Mouse (Mus musculus): ENCODE results near the gene 1600012H06Rik. TPM values are rescaled to one million over a fixed set of nuclear protein-coding genes. Genes with fewer than 3 reads are reported as not detected.
"Not testable (repeated sequence)": the region's sequence is repeated elsewhere in the genome, so short reads cannot be mapped to it uniquely, and the experiment has no call there.

The 1600012H06Rik gene
- polyA plus RNA-seq, 1 experiment from 2014 or later = 48.2 TPM

DNA sequence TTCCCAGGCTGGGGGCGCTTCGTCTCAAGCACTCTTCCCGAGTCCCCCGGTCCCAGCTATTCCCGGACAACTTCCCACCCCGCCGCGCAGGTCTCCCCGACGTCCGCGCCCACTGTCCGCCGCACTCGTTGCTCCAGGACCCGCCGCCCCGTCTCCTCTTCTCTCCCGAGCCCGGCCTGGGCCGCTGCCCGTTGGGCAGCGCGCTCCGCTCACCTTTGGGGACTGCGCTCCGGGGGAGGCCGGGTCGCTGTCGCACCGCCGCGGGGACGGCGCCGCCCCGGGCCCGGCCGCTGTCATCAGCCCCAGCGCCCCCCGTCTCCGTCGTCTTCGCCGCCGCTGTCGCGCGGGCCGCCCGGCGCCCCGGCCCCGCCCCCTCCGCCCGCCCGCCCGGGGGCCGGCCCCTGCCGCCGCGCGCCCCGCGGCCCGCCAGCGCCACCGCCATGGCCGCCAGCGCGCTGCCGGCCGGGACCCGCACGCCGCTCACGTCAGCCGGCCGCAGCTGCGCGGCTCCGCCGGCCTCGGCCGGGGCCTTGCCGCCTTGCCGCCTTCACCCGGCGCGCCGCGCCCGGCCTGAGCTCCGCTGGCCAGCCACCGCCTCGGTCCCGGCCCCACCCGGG, 49.6 kb downstream of the 1600012H06Rik start:
- not testable (repeated sequence) for H3K4me1 ChIP-seq (ENCODE audit: control insufficient read depth, insufficient read depth, low read length); H3K27me3 ChIP-seq (ENCODE audit: control insufficient read depth, insufficient read depth, low read length); H3K4me3 ChIP-seq (replicated peaks; ENCODE audit: low read length); H3K36me3 ChIP-seq (ENCODE audit: control insufficient read depth, insufficient read depth, low read length); H3K27ac ChIP-seq (ENCODE audit: low read length); H3K9ac ChIP-seq (ENCODE audit: low read length); H3K4me2 ChIP-seq (ENCODE audit: low read depth, low read length); H3K9me3 ChIP-seq (replicated peaks; ENCODE audit: control insufficient read depth, low read length)
- WGBS = no CpG with 5 or more reads among the region's 98 CpGs
- peak; percentile 85 for ATAC-seq (ENCODE audit: insufficient read depth, low FRiP score)

DNA sequence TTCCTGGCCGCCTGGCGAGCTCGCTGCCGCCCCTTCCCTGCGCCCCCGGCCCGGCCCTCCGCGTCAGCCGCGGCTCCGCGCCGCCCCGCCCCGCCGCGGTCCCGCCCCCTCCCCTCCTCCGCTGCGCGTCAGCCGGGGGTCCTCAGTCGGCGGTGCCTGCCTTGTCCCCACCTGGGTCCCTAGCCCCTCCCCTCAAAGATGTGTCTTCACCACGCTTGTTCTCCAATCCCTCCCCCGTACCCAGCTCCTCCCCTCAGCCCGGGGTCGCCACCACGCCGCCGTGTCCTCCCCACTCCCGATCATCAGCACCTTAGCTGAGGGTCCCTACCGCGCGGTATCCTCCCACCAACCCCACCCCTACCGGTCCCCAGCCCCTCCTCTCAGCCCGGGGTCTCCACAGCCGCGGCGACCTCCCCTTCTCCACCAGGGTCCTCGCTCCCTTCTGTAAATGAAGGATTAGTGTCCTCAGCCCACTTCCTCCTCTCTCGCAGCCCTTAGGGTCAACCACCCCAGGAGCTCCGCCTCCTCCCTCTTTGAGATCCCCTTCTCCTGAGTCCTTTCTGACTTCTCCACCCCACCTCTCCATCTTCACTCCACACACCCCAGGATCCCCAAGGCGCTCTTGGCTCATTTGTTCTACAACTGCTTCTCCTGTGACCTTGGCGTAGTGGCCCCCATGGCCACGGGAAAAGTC, 50.3 kb downstream of the 1600012H06Rik start:
- not testable (repeated sequence) for H3K4me2 ChIP-seq (ENCODE audit: low read depth, low read length); H3K9me3 ChIP-seq (replicated peaks; ENCODE audit: control insufficient read depth, low read length); H3K4me1 ChIP-seq (ENCODE audit: control insufficient read depth, insufficient read depth, low read length); H3K27ac ChIP-seq (ENCODE audit: low read length); H3K36me3 ChIP-seq (ENCODE audit: control insufficient read depth, insufficient read depth, low read length); H3K4me3 ChIP-seq (replicated peaks; ENCODE audit: low read length); H3K27me3 ChIP-seq (ENCODE audit: control insufficient read depth, insufficient read depth, low read length); H3K9ac ChIP-seq (ENCODE audit: low read length)
- ATAC-seq (ENCODE audit: insufficient read depth, low FRiP score) = peak; percentile 88
- no CpG with 5 or more reads among the region's 47 CpGs for WGBS

DNA sequence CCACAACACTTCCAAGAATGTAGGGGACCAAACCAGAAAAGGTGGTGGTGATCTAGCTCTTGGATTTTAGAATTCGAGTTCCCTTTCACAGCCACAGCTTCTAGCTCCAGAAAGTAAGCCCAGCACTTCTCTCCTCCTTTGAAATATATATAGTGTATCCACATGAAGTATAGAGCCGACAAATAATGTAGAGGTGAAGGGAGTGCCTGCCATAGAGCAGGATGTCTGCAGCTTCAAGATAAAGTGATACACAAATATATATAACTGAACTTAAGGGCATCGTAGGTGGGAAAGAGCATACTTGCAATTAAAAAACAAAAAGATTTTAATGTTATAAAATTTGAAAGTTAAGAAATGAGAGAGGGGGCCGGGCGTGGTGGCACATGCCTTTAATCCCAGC, 51.2 kb downstream of the 1600012H06Rik start:
- not testable (repeated sequence) for ATAC-seq (ENCODE audit: insufficient read depth, low FRiP score); H3K9ac ChIP-seq (ENCODE audit: low read length); H3K27me3 ChIP-seq (ENCODE audit: control insufficient read depth, insufficient read depth, low read length); H3K27ac ChIP-seq (ENCODE audit: low read length); H3K4me1 ChIP-seq (ENCODE audit: control insufficient read depth, insufficient read depth, low read length); H3K4me2 ChIP-seq (ENCODE audit: low read depth, low read length); H3K9me3 ChIP-seq (replicated peaks; ENCODE audit: control insufficient read depth, low read length); H3K36me3 ChIP-seq (ENCODE audit: control insufficient read depth, insufficient read depth, low read length); H3K4me3 ChIP-seq (replicated peaks; ENCODE audit: low read length)
- no CpG with 5 or more reads among the region's 5 CpGs for WGBS

DNA sequence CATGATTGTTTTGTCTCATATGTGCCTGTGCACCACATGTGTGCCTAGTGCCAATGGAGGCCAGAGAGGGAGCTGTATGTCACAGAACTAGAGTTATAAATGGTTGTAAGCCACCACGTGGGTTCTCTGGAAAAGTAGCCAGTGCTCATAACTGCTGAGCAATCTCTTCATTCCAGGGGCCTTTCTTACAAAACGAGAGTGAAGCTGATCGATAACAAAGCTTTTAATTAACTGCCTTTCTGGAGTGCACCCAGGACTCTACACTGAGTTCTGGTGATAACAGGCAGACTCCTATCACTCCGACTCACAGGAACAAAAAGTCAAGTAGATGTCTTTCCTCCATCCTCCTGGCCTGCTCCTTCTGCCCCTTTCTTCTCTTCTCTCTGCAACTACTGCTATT, 57.1 kb downstream of the 1600012H06Rik start:
- no CpG with 5 or more reads among the region's 4 CpGs for WGBS

DNA sequence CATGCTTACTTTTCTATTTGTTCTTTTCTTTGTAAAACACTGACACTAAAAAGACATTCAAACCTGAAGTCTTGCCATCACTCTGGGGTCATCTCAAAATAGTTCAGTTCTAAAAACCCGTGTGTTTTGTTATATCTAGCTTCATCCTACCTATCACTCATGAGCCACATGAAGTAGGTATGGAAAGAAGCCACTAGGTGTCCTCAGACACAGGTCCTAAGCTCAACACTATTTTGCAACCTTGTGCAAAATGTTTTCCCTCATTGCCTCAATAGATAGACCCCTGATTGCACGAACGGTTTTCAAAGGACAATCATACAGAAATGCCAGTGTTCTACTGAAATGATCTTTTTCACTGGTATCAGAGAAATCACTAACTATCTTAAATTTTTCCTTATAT, 66.1 kb downstream of the 1600012H06Rik start:
- H3K4me3 ChIP-seq (replicated peaks; ENCODE audit: low read length); H3K27ac ChIP-seq (ENCODE audit: low read length); H3K9me3 ChIP-seq (replicated peaks; ENCODE audit: control insufficient read depth, low read length); H3K36me3 ChIP-seq (ENCODE audit: control insufficient read depth, insufficient read depth, low read length); H3K4me1 ChIP-seq (ENCODE audit: control insufficient read depth, insufficient read depth, low read length); H3K27me3 ChIP-seq (ENCODE audit: control insufficient read depth, insufficient read depth, low read length); ATAC-seq (ENCODE audit: insufficient read depth, low FRiP score); H3K9ac ChIP-seq (ENCODE audit: low read length); H3K4me2 ChIP-seq (ENCODE audit: low read depth, low read length): not testable (repeated sequence)
- no CpG with 5 or more reads among the region's 3 CpGs for WGBS

More for the DNA sequence above, 57.1 kb downstream of the 1600012H06Rik start:
- not testable (repeated sequence) for H3K36me3 ChIP-seq (ENCODE audit: control insufficient read depth, insufficient read depth, low read length); H3K9me3 ChIP-seq (replicated peaks; ENCODE audit: control insufficient read depth, low read length); H3K27me3 ChIP-seq (ENCODE audit: control insufficient read depth, insufficient read depth, low read length); H3K27ac ChIP-seq (ENCODE audit: low read length); H3K9ac ChIP-seq (ENCODE audit: low read length); H3K4me1 ChIP-seq (ENCODE audit: control insufficient read depth, insufficient read depth, low read length); H3K4me2 ChIP-seq (ENCODE audit: low read depth, low read length); ATAC-seq (ENCODE audit: insufficient read depth, low FRiP score); H3K4me3 ChIP-seq (replicated peaks; ENCODE audit: low read length)

Other genes starting within 250 kb of the 1600012H06Rik start
- 54.9 and 59.8 TPM in 2 replicates for gene Thbs2, start 248.9 kb upstream of the 1600012H06Rik start, polyA plus RNA-seq (2015; fragmentation: Nextera tagmentation; extraction: Ambion mirVana)
- 6.2 and 6.3 TPM in 2 replicates for gene Wdr27, start within 50 bp of the 1600012H06Rik start, polyA plus RNA-seq (2015; fragmentation: Nextera tagmentation; extraction: Ambion mirVana)
- gene Phf10, start 18.1 kb downstream of the 1600012H06Rik start, polyA plus RNA-seq (2015; fragmentation: Nextera tagmentation; extraction: Ambion mirVana) = 32.9 and 34.4 TPM in 2 replicates
- 6.4 and 7.6 TPM in 2 replicates for gene 9030025P20Rik, start 35.3 kb downstream of the 1600012H06Rik start, polyA plus RNA-seq (2015; fragmentation: Nextera tagmentation; extraction: Ambion mirVana)
- 0.30 TPM in 1 of 2 replicates, not detected in the other for gene Gm3417, start 35.6 kb downstream of the 1600012H06Rik start, polyA plus RNA-seq (2015; fragmentation: Nextera tagmentation; extraction: Ambion mirVana)
- 5.6 and 6.9 TPM in 2 replicates for gene Gm3435, start 67.0 kb downstream of the 1600012H06Rik start, polyA plus RNA-seq (2015; fragmentation: Nextera tagmentation; extraction: Ambion mirVana)
- 65.3 and 72.4 TPM in 2 replicates for gene Ermard, start 98.0 kb downstream of the 1600012H06Rik start, polyA plus RNA-seq (2015; fragmentation: Nextera tagmentation; extraction: Ambion mirVana)
- gene Tcte3, start 98.3 kb downstream of the 1600012H06Rik start, polyA plus RNA-seq (2015; fragmentation: Nextera tagmentation; extraction: Ambion mirVana) = 1.2 and 1.4 TPM in 2 replicates
- gene Gm3448, start 98.4 kb downstream of the 1600012H06Rik start, polyA plus RNA-seq (2015; fragmentation: Nextera tagmentation; extraction: Ambion mirVana) = 3.3 and 3.6 TPM in 2 replicates